Mouse (Mus musculus): Measurements from ENCODE around the gene Ap4b1. TPM values are rescaled to one million over a fixed set of nuclear protein-coding genes. Genes with fewer than 3 reads are reported as not detected.

Gene Ap4b1
- polyA plus RNA-seq (2014; fragmentation: Nextera tagmentation; extraction: Ambion mirVana), result 17.5 and 20.4 TPM in 2 replicates

- peak within 1 kb of the TSS; percentile 93 for H3K27ac ChIP-seq (ENCODE audit: low read depth, low read length)
- peaks cover 9% of the 10 kb centered on the region for H3K36me3 ChIP-seq (ENCODE audit: control insufficient read depth, insufficient read depth, low read length)
- H3K4me3 ChIP-seq (ENCODE audit: low read depth, low read length), result peak within 1 kb of the TSS; percentile 88
- under 1% methylated on average over 62 of the region's 70 CpGs for WGBS (ENCODE audit: insufficient replicate concordance)
- no peaks in the 10 kb centered on the region for H3K9me3 ChIP-seq (replicated peaks; ENCODE audit: control insufficient read depth, low read length)
- peak within 1 kb of the TSS; percentile 72 for H3K4me2 ChIP-seq
- peak within 1 kb of the TSS; percentile 90 for H3K9ac ChIP-seq (ENCODE audit: low read depth, low read length)
- peaks cover 3% of the 10 kb centered on the region; the same call in 1 of the 2 replicates for H3K4me1 ChIP-seq (ENCODE audit: control insufficient read depth, insufficient read depth, low read length)
- no peaks in the 10 kb centered on the region for H3K27me3 ChIP-seq (ENCODE audit: control insufficient read depth, insufficient read depth, low read length)
- peak; percentile 96 for ATAC-seq (replicated peaks; ENCODE audit: insufficient number of reproducible peaks, low FRiP score, low TSS enrichment)
These were observed at the start of gene Ap4b1, which contains the start of the genes Dclre1b and Gm43064 for GRCm38 (mm10) chr3:103808891-103809798. Gene Ap4b1, plus strand, starts transcription at chr3:103809520. Gene Dclre1b, minus strand, starts transcription at chr3:103809444. Gene Gm43064, plus strand, starts transcription at chr3:103809573.

- no peak overlapping the region for H3K27ac ChIP-seq (ENCODE audit: low read depth, low read length)
- H3K27me3 ChIP-seq (ENCODE audit: control insufficient read depth, insufficient read depth, low read length), result no peaks in the 10 kb centered on the region
- peaks cover 8% of the 10 kb centered on the region; the same call in 1 of the 2 replicates for H3K36me3 ChIP-seq (ENCODE audit: control insufficient read depth, insufficient read depth, low read length)
- WGBS (ENCODE audit: insufficient replicate concordance), result 78% methylated on average over 3 of the region's 3 CpGs
- H3K4me2 ChIP-seq, result no peak overlapping the region
- no peak overlapping the region for H3K4me3 ChIP-seq (ENCODE audit: low read depth, low read length)
- no peaks in the 10 kb centered on the region for H3K9me3 ChIP-seq (replicated peaks; ENCODE audit: control insufficient read depth, low read length)
- no peak for ATAC-seq (replicated peaks; ENCODE audit: insufficient number of reproducible peaks, low FRiP score, low TSS enrichment)
- peaks cover 2% of the 10 kb centered on the region; the same call in 1 of the 2 replicates for H3K4me1 ChIP-seq (ENCODE audit: control insufficient read depth, insufficient read depth, low read length)
- H3K9ac ChIP-seq (ENCODE audit: low read depth, low read length), result no peak overlapping the region
These were observed 42.5 kb upstream of the Ap4b1 start for GRCm38 (mm10) chr3:103766789-103767188.

GRCm38 (mm10) chr3:103771531-103772130, 37.7 kb upstream of the Ap4b1 start:
- Histone ChIP-seq H3K27ac (ENCODE audit: low read depth, low read length) (peak overlapping the region; percentile 51; the same call in 1 of the 2 replicates), H3K4me1 (ENCODE audit: control insufficient read depth, insufficient read depth, low read length) (peaks cover 10% of the 10 kb centered on the region), H3K9ac (ENCODE audit: low read depth, low read length) (no peak overlapping the region), H3K4me3 (ENCODE audit: low read depth, low read length) (no peak overlapping the region), H3K4me2 (no peak overlapping the region), H3K9me3 (replicated peaks; ENCODE audit: control insufficient read depth, low read length) (no peaks in the 10 kb centered on the region), H3K36me3 (ENCODE audit: control insufficient read depth, insufficient read depth, low read length) (no peaks in the 10 kb centered on the region), H3K27me3 (ENCODE audit: control insufficient read depth, insufficient read depth, low read length) (no peaks in the 10 kb centered on the region)
- WGBS (ENCODE audit: insufficient replicate concordance), result 61% methylated on average over 9 of the region's 9 CpGs
- no peak for ATAC-seq (replicated peaks; ENCODE audit: insufficient number of reproducible peaks, low FRiP score, low TSS enrichment)

- Histone ChIP-seq H3K27ac (ENCODE audit: low read depth, low read length) (0 out of 2 replicates have a peak overlapping the region, but pooled peaks have one; percentile 31), H3K27me3 (ENCODE audit: control insufficient read depth, insufficient read depth, low read length) (no peaks in the 10 kb centered on the region), H3K4me2 (no peak overlapping the region)
These were observed 36.5 kb upstream of the Ap4b1 start for GRCm38 (mm10) chr3:103772846-103773245.

GRCm38 (mm10) chr3:103773508-103773907, 35.8 kb upstream of the Ap4b1 start:
- H3K4me3 ChIP-seq (ENCODE audit: low read depth, low read length), result no peak overlapping the region
- H3K9me3 ChIP-seq (replicated peaks; ENCODE audit: control insufficient read depth, low read length), result no peaks in the 10 kb centered on the region
- peak overlapping the region; percentile 31; the same call in 1 of the 2 replicates for H3K27ac ChIP-seq (ENCODE audit: low read depth, low read length)
- no peak overlapping the region for H3K4me2 ChIP-seq
- H3K27me3 ChIP-seq (ENCODE audit: control insufficient read depth, insufficient read depth, low read length), result no peaks in the 10 kb centered on the region
- 85% methylated on average over 3 of the region's 3 CpGs for WGBS (ENCODE audit: insufficient replicate concordance)
- peaks cover 10% of the 10 kb centered on the region for H3K4me1 ChIP-seq (ENCODE audit: control insufficient read depth, insufficient read depth, low read length)
- no peaks in the 10 kb centered on the region for H3K36me3 ChIP-seq (ENCODE audit: control insufficient read depth, insufficient read depth, low read length)
- H3K9ac ChIP-seq (ENCODE audit: low read depth, low read length), result no peak overlapping the region
- ATAC-seq (replicated peaks; ENCODE audit: insufficient number of reproducible peaks, low FRiP score, low TSS enrichment), result no peak

More at GRCm38 (mm10) chr3:103772846-103773245, 36.5 kb upstream of the Ap4b1 start:
- WGBS (ENCODE audit: insufficient replicate concordance), result 76% methylated on average over 4 of the region's 4 CpGs
- no peaks in the 10 kb centered on the region for H3K36me3 ChIP-seq (ENCODE audit: control insufficient read depth, insufficient read depth, low read length)
- peaks cover 10% of the 10 kb centered on the region for H3K4me1 ChIP-seq (ENCODE audit: control insufficient read depth, insufficient read depth, low read length)
- no peaks in the 10 kb centered on the region for H3K9me3 ChIP-seq (replicated peaks; ENCODE audit: control insufficient read depth, low read length)
- H3K9ac ChIP-seq (ENCODE audit: low read depth, low read length), result no peak overlapping the region
- no peak for ATAC-seq (replicated peaks; ENCODE audit: insufficient number of reproducible peaks, low FRiP score, low TSS enrichment)
- H3K4me3 ChIP-seq (ENCODE audit: low read depth, low read length), result no peak overlapping the region

- no peak for ATAC-seq (replicated peaks; ENCODE audit: insufficient number of reproducible peaks, low FRiP score, low TSS enrichment)
These were observed 35.3 kb upstream of the Ap4b1 start for GRCm38 (mm10) chr3:103774009-103774408.

GRCm38 (mm10) chr3:103777940-103778339, 31.4 kb upstream of the Ap4b1 start:
- no peak overlapping the region for H3K27ac ChIP-seq (ENCODE audit: low read depth, low read length)
- no peaks in the 10 kb centered on the region for H3K27me3 ChIP-seq (ENCODE audit: control insufficient read depth, insufficient read depth, low read length)
- no peak for ATAC-seq (replicated peaks; ENCODE audit: insufficient number of reproducible peaks, low FRiP score, low TSS enrichment)
- no peak overlapping the region for H3K9ac ChIP-seq (ENCODE audit: low read depth, low read length)
- H3K4me1 ChIP-seq (ENCODE audit: control insufficient read depth, insufficient read depth, low read length), result peaks cover 9% of the 10 kb centered on the region; the same call in 1 of the 2 replicates
- whole genome bisulfite sequencing (ENCODE audit: insufficient replicate concordance), result 86% methylated on average over 11 of the region's 11 CpGs
- no peaks in the 10 kb centered on the region for H3K36me3 ChIP-seq (ENCODE audit: control insufficient read depth, insufficient read depth, low read length)
- no peak overlapping the region for H3K4me2 ChIP-seq
- H3K9me3 ChIP-seq (replicated peaks; ENCODE audit: control insufficient read depth, low read length), result no peaks in the 10 kb centered on the region
- no peak overlapping the region for H3K4me3 ChIP-seq (ENCODE audit: low read depth, low read length)

More at GRCm38 (mm10) chr3:103774009-103774408, 35.3 kb upstream of the Ap4b1 start:
- 91% methylated on average over 15 of the region's 15 CpGs for WGBS (ENCODE audit: insufficient replicate concordance)
- peaks cover 10% of the 10 kb centered on the region for H3K4me1 ChIP-seq (ENCODE audit: control insufficient read depth, insufficient read depth, low read length)
- H3K4me3 ChIP-seq (ENCODE audit: low read depth, low read length), result no peak overlapping the region
- no peaks in the 10 kb centered on the region for H3K9me3 ChIP-seq (replicated peaks; ENCODE audit: control insufficient read depth, low read length)
- no peaks in the 10 kb centered on the region for H3K27me3 ChIP-seq (ENCODE audit: control insufficient read depth, insufficient read depth, low read length)
- H3K36me3 ChIP-seq (ENCODE audit: control insufficient read depth, insufficient read depth, low read length), result no peaks in the 10 kb centered on the region
- H3K27ac ChIP-seq (ENCODE audit: low read depth, low read length), result no peak overlapping the region
- H3K9ac ChIP-seq (ENCODE audit: low read depth, low read length), result no peak overlapping the region
- H3K4me2 ChIP-seq, result no peak overlapping the region

GRCm38 (mm10) chr3:103778660-103779059, 30.7 kb upstream of the Ap4b1 start:
- Histone ChIP-seq H3K4me3 (ENCODE audit: low read depth, low read length) (no peak overlapping the region), H3K27me3 (ENCODE audit: control insufficient read depth, insufficient read depth, low read length) (no peaks in the 10 kb centered on the region), H3K4me2 (no peak overlapping the region), H3K36me3 (ENCODE audit: control insufficient read depth, insufficient read depth, low read length) (no peaks in the 10 kb centered on the region), H3K27ac (ENCODE audit: low read depth, low read length) (no peak overlapping the region), H3K9me3 (replicated peaks; ENCODE audit: control insufficient read depth, low read length) (no peaks in the 10 kb centered on the region), H3K9ac (ENCODE audit: low read depth, low read length) (no peak overlapping the region), H3K4me1 (ENCODE audit: control insufficient read depth, insufficient read depth, low read length) (peaks cover 9% of the 10 kb centered on the region; the same call in 1 of the 2 replicates)
- no peak for ATAC-seq (replicated peaks; ENCODE audit: insufficient number of reproducible peaks, low FRiP score, low TSS enrichment)
- WGBS (ENCODE audit: insufficient replicate concordance), result 76% methylated on average over 6 of the region's 6 CpGs

All from heart, embryonic 11.5 days (tissue).